In the genomic region with DNA sequence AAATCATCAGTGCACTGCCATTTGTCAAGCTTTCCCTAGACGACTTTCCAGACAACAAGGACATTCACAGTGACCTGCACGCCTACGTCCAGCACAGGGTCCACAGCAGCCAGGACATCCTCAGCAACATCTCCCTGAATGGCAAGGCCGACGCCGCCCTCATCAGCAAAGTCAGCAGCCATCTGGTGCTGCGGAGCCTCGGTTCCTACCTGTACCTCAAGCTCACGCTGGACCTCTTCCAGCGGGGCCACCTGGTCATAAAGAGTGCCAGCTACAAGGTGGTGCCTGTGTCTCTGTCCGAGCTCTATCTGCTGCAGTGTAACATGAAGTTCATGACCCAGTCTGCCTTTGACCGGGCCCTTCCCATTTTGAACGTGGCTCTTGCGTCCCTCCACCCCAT, we compare ENCODE assay signal across 15 mouse cellular contexts.
DNase-seq lines count a peak whose midpoint lies in the region; ATAC-seq and TF ChIP-seq lines count a peak whose summit lies in the region.
"Had no signal": no experiment of that assay in that cellular context is flagged by ENCODE, and none has a peak within 500 bp of the region (broad histone marks: within the 10 kb centered on the region; RNA-seq: fewer than 3 reads in every experiment).

No protein-coding gene starts in this region.

- WGBS in liver, adult 2 months = 85% methylated on average over 14 of the region's 14 CpGs
- 16% methylated on average over 14 of the region's 14 CpGs for WGBS in cerebellum, adult 2 months
- WGBS in embryonic facial prominence, embryonic 14.5 days = 77% methylated on average over 14 of the region's 14 CpGs

- H3K4me1 ChIP-seq in liver, adult 2 months (ENCODE audit: control insufficient read depth, insufficient read depth, low read length) = no peaks in the 10 kb centered on the region; the same call in 1 of the 2 replicates
- H3K4me1 ChIP-seq in cerebellum, adult 2 months (ENCODE audit: control insufficient read depth, insufficient read depth, low read length) = peaks cover 26% of the 10 kb centered on the region
- H3K4me1 ChIP-seq in embryonic facial prominence, embryonic 14.5 days (ENCODE audit: control insufficient read depth, insufficient read depth, low read length) = no peaks in the 10 kb centered on the region
- H3K4me1 ChIP-seq: forebrain, embryonic 13.5 days; intestine, embryonic 15.5 days had no signal

- H3K27me3 ChIP-seq in liver, adult 2 months (ENCODE audit: control insufficient read depth, insufficient read depth, low read length) = no peaks in the 10 kb centered on the region
- no peaks in the 10 kb centered on the region for H3K27me3 ChIP-seq in cerebellum, adult 2 months (ENCODE audit: control insufficient read depth, insufficient read depth, low read length)
- H3K27me3 ChIP-seq in embryonic facial prominence, embryonic 14.5 days (replicated peaks; ENCODE audit: control insufficient read depth, insufficient read depth, low read length) = no peaks in the 10 kb centered on the region
- H3K27me3 ChIP-seq: forebrain, embryonic 13.5 days; intestine, embryonic 15.5 days; liver, embryonic 12.5 days; lung, embryonic 15.5 days; Patski had no signal

- 0 out of 2 replicates have a peak, but pooled peaks have one; percentile 14 for ATAC-seq in embryonic facial prominence, embryonic 14.5 days (ENCODE audit: low read depth)
- ATAC-seq: forebrain, embryonic 13.5 days; intestine, embryonic 15.5 days; liver, embryonic 12.5 days; Patski had no signal

- DNase-seq in heart, adult 11 months = peak; percentile 92
- DNase-seq in heart, postnatal 10 days = no peak
- no peak for DNase-seq in liver, adult 2 months (ENCODE audit: extremely low read depth, low read depth, low spot score)
- no peak for DNase-seq in liver
- DNase-seq in cerebellum, adult 2 months = peak; percentile 90 to 93
- DNase-seq in embryonic facial prominence, embryonic 14.5 days (ENCODE audit: low spot score) = no peak
- DNase-seq in layer of hippocampus, adult 9-10 months (ENCODE audit: low spot score) = no peak
- no peak for DNase-seq in T-cell, adult 2 months (ENCODE audit: low spot score)
- DNase-seq: right cerebral cortex, postnatal 14 days; thymus, postnatal 4 days had no signal

- no peaks in the 10 kb centered on the region for H3K79me2 ChIP-seq in liver, adult 2 months (ENCODE audit: control insufficient read depth, insufficient read depth, low read length)

- H3K9me3 ChIP-seq in embryonic facial prominence, embryonic 14.5 days (ENCODE audit: control insufficient read depth, low read length) = no peaks in the 10 kb centered on the region
- H3K9me3 ChIP-seq: forebrain, embryonic 13.5 days; intestine, embryonic 15.5 days; liver, embryonic 12.5 days; lung, embryonic 15.5 days had no signal

- intact Hi-C loops in heart, postnatal 10 days (cut with DNase I) = no loop called here

- peak overlapping the region; percentile 41 for H3K27ac ChIP-seq in liver, adult 2 months (replicated peaks; ENCODE audit: insufficient read depth, low read depth, low read length)
- H3K27ac ChIP-seq in cerebellum, adult 2 months (ENCODE audit: insufficient read depth, low read length) = peak overlapping the region; percentile 13
- no peak overlapping the region for H3K27ac ChIP-seq in embryonic facial prominence, embryonic 14.5 days (replicated peaks; ENCODE audit: low read depth, low read length)
- H3K27ac ChIP-seq: forebrain, embryonic 13.5 days; intestine, embryonic 15.5 days; liver, embryonic 12.5 days; lung, embryonic 15.5 days had no signal

- H3K4me3 ChIP-seq in liver, adult 2 months (ENCODE audit: insufficient read depth, low read depth, low read length) = no peak overlapping the region
- no peak overlapping the region for H3K4me3 ChIP-seq in cerebellum, adult 2 months (replicated peaks; ENCODE audit: insufficient read depth, low read depth, low read length)
- H3K4me3 ChIP-seq in embryonic facial prominence, embryonic 14.5 days (ENCODE audit: low read depth, low read length) = no peak overlapping the region
- H3K4me3 ChIP-seq: forebrain, embryonic 13.5 days; intestine, embryonic 15.5 days; liver, embryonic 12.5 days; lung, embryonic 15.5 days had no signal

- no peak overlapping the region for H3K4me2 ChIP-seq in embryonic facial prominence, embryonic 14.5 days (ENCODE audit: low read depth, low read length)
- H3K4me2 ChIP-seq: forebrain, embryonic 13.5 days; intestine, embryonic 15.5 days; liver, embryonic 12.5 days; lung, embryonic 15.5 days had no signal

- peaks cover 9% of the 10 kb centered on the region; the same call in 1 of the 2 replicates for H3K36me3 ChIP-seq in liver, adult 2 months (ENCODE audit: control insufficient read depth, insufficient read depth, low read length)
- H3K36me3 ChIP-seq in embryonic facial prominence, embryonic 14.5 days (ENCODE audit: control insufficient read depth, insufficient read depth, low read length) = peaks cover 48% of the 10 kb centered on the region

- TF ChIP-seq POLR2A in liver, adult 2 months (IDR thresholded peaks at IDR 0.05; ENCODE audit: extremely low read depth, insufficient read depth, low read length) = no peak
- no peak for TF ChIP-seq POLR2A in cerebellum, adult 2 months (IDR thresholded peaks at IDR 0.05; ENCODE audit: borderline replicate concordance, insufficient read depth, low read length)

- H3K9ac ChIP-seq in liver, adult 2 months (ENCODE audit: low read depth, low read length) = 0 out of 2 replicates have a peak overlapping the region, but pooled peaks have one; percentile 14
- H3K9ac ChIP-seq in embryonic facial prominence, embryonic 14.5 days (ENCODE audit: low read depth, low read length) = no peak overlapping the region
- H3K9ac ChIP-seq: forebrain, embryonic 13.5 days; intestine, embryonic 15.5 days; liver, embryonic 12.5 days; lung, embryonic 15.5 days had no signal

- TF ChIP-seq CTCF in liver, adult 2 months (IDR thresholded peaks at IDR 0.05; ENCODE audit: low read depth, low read length) = no peak
- TF ChIP-seq CTCF in cerebellum, adult 2 months (IDR thresholded peaks at IDR 0.05; ENCODE audit: borderline replicate concordance, insufficient read depth, low read depth, low read length) = no peak

Comparison
In these comparisons a context has a peak if more than half of its experiments do, and no peak if none do; other contexts are left out.
1. DNase-seq: peak in heart, adult 11 months (single experiment) and cerebellum, adult 2 months (2 of 2); none in heart, postnatal 10 days (0 of 2), liver, adult 2 months (single experiment), liver (single experiment), embryonic facial prominence, embryonic 14.5 days (single experiment), layer of hippocampus, adult 9-10 months (single experiment) and T-cell, adult 2 months (single experiment).